Mouse (Mus musculus): Measurements from ENCODE around the gene Dock11.

Gene Dock11

DNA sequence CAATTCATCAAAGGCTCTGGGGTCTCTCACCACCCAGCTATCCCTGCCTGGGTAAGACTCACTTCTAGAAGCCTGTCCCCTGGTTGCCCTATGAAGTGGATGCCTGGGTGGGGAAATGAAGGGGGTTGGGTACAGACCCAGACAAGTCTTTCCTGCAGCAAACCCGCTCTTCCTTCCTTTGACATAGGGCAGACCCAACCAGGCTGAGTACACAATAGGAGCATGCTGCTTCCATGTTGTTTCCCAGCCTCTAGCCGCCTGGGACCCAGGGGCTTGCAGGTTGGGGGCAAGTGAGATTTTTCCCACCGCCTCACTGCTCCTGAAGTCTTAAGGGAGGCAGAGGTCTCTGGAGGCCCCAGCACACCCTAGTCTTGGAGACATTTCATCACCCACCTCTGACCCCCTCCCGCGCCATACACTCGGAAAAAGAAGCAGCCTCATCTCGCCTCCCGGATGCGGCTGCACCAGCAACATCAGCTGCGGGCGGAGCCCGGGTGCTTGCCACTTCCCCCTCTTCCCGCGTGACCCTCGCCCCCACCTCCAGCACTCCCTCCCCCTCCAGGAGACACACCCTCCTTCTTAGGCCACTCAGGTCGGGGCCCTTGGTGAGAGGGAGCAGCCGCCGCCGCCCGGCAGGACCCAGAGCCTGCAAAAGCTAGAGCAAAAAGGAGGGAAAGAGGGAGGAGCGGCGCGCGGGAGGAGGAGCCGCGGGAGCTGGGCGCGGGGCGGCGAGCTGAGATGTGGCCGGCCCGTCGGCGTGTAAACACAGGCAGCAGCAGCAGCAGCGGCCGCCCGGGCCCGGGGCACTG lies at the start of gene Dock11:
Gene Dock11 (plus strand): TSS at position 746 of the 809 bp plus-strand sequence.
- peak; percentile 32 to 50 for DNase-seq (ENCODE audit: low spot score in 2 of 2)

DNA sequence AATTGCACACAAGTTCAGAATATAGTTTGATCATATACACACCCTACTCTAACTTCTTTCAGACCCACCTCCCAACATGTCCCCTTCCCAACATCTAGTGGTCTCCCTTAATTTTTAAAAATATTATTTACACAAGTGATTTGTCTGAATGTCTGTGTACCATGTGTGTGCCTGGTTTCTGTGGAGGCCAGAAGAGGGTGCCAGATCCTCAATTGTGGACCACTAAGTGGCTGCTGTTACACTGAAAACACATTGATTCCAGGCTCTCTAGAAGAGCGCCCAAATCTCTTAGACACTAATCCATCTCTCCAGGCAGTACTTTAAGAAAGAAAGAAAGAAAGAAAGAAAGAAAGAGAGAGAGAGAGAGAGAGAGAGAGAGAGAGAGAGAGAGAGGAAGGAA lies 8.9 kb upstream of the Dock11 start:
- DNase-seq (ENCODE audit: low spot score in 2 of 2): no peak

DNA sequence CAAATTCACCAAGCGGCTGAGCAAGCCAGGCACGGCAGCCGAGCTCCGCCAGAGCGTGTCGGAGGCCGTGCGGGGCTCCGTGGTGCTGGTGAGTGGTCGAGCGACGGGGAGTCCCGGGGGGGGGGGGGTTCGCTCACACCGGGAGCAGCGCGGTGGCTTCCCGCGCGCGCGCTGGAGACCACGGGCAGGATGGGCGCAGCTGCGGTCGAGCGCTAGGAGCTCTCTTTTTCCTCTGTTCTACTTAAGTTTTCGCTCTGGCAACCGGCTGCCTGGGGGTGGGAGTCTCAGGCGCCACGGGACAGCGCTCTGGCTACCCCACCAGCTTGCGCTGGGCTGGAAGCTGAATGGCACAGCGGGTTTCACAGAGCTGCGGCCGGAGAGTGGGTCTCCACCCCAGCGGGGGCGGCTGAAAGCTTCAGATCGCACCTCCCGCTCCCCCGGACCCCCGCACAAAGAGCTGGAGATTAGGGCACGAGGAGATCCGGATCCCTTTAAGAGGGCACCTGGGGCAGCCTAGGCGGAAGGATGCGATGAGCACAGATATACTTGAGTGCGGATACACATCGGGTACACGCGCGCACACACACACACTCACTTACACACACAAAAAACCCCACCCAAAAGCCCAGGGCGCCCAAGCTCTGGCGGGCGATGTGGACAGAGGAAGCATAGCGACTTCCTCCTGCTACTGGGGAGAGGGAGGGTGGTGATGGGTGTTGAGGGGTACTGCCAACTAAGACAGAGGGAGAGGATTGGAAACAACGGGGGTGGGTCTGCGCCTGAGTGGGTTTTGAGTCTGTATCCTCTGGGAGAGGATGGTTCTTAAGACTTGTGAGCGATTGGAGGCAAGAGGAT lies 540 bp downstream of the Dock11 start:
- DNase-seq (ENCODE audit: low spot score in 2 of 2): peak; percentile 4 to 12

DNA sequence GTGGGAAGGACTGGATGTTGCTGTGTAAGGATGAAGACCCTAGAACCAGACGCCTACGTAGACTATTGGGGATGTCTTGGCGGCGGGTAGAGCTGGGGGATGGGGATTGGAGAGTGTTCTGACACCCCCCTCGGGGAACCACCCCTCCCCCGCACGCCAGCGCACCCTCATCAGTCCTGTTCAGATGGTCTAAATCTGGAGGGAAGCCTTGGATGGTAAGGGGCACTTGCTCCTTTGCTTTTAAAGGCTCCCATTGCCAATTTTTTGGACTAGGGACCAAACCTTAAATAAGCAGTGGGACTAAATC lies 1.1 kb downstream of the Dock11 start:
- peak; percentile 5 to 13 for DNase-seq (ENCODE audit: low spot score in 2 of 2)

DNA sequence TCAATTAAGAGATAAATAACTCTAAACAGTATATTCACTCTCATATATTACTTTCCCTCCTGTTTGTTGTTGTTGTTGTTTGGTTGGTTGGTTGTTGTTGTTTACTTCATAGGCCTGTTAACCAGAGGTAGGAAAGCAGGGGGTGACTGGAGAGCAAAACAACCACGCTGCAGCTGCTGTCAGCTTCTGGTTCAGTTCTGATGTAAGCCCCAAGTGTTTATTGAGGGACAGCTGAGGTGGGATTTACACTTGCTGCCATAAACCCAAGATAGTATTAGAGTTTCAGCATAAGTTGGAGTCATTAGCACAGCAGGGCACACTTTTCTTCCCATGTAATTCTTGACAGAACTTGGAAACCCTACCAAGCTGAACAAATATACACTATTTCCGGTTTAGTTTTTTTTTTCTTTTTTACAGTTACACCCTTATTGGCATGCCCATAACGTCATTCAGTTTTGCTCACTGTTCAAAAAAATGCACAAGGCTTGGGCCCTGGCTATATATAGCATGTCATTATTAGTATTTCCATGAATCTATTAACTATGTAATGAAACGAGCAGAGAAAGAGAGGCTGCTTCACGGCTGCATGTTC lies 3.0 kb downstream of the Dock11 start:
- no peak for DNase-seq (ENCODE audit: low spot score in 2 of 2)

DNA sequence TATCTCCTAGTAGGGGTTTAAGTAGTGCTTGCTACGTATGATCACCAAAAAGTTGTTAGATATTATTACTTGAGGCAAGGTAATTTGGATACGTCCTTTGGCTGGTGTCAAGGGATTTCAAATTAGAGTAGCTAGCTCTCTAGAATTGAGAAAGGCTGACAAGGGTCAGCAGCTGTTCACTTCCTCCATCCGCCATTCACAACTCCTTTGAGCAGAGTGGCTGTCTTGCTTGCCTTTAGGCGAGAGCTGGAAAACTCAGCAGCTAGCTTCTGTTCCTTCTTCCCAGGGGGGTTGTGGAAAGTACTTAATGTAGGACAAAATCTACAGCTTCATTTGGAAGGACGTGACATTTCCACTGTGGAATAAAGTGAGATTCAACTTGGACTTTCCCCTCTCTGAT lies 3.7 kb downstream of the Dock11 start:
- no peak for DNase-seq (ENCODE audit: low spot score in 2 of 2)

DNA sequence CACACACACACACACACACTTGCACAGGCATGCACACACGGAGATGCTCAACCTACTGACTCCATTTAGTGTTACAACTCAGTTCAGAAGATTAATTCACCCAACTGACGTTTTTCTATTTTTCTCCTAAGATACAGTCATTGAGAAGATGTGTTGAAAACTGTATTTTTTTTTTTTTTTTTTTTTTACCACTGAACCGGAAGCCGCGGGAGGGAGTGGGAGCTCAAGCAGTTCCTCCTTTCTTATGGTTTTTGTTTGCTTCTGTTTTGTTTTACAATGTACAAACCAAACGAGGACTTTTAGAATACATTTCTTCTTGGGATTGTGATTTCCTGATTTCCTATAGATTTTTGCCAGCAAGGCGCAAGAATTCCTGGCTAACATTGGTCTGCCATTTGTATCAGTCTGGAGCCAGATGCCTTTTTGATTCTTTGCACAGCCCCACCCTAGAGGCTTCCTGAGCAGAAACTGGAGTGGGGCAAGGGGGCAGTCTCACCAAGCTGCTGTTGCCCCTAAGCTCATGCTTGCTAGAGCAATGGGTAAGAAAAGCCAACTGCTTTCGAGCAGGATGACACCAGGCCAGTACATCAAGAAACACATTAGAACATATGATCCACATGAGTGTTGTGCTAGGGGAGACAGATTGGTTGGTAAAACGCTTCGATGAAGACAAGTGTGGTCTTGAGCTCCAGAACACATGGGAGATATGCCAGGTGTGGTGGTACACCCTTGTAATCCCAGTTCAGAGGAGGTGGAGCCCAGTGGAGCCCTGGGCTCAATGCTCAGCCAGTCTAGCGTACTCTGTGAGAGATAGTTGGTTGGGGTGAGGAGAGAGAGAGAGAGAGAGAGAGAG lies 9.2 kb downstream of the Dock11 start:
- DNase-seq (ENCODE audit: low spot score in 2 of 2): no peak

DNA sequence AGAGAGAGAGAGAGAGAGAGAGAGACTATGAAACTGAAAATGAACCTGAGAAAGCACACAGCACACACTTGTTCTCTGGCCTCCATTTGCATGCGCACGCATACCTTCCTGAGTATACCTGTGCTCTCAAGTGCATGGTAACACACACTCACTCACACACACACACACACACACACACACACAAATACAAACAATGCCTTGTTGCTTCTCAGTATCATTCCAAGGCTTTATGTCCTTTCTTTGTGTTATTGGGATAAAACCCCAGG lies 9.8 kb downstream of the Dock11 start:
- DNase-seq (ENCODE audit: low spot score in 2 of 2): no peak

DNA sequence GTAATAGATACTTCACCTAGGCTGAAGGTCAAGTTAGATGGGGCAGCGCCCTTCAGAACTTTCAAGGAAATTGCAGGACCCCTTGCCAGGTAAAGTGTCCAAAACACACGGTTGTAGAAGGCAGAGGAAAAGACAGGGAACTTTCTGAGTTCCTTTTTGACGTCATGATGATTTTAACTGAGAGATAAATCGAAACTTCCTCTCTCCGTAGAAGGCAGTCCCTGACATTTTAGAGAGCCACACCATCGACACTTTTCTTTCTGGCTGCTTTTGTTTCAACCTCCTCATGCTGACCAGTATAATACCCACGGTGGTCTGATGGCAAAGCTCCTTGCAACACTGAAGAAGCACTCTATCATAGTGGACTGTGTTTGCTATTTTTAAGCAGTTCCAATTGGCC lies 15.7 kb downstream of the Dock11 start:
- DNase-seq (ENCODE audit: low spot score in 2 of 2): no peak

DNA sequence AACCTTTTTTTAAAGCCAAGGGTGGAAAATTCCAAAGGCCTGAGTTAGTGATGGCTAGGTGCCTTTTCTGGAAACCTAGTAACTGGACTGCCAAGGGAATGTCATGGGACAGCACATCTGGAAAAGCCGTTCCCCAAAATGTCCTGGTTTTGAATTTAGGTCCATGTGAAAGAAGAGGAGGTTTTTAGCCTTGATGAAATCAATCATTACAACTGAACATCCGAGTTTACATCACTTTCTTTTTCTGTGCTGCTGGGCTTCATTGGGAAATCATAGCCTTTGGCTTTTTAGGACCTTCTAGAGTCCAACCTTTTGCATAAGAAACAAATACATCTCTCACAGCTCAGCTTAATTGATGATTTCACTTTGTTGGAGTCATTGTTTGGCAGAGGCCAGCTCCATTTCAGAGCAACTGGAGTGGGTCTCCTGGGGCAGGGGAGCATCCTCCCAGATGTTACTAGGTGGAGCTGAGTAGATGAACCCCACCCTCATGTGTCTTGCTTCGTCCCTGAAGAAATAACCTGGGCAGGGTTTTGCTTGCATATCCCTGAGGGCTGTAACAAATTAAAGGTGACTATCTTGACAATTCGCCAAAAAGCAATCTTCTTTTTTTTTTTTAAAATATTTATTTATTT lies 18.2 kb downstream of the Dock11 start:
- no peak for DNase-seq (ENCODE audit: low spot score in 2 of 2)

DNA sequence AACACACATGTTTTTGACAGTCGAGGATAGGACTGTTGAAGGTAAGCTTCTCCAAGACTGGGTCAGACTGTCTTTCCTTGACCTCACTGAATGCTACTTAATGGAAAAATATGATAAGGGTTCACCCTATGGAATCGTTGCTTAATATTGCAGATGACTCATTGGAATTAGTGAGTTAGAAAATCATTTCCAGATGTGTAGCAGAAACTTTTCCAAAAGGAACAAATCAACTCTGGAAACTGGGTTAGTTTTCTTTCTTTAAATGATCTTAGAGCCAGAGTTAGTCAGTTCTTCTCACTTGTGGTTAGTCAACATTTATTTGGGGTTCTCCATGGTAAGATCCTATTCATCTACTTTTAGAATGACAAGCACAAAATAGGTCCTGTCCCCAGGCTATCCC lies 30.9 kb downstream of the Dock11 start:
- DNase-seq (ENCODE audit: low spot score in 2 of 2): no peak

DNA sequence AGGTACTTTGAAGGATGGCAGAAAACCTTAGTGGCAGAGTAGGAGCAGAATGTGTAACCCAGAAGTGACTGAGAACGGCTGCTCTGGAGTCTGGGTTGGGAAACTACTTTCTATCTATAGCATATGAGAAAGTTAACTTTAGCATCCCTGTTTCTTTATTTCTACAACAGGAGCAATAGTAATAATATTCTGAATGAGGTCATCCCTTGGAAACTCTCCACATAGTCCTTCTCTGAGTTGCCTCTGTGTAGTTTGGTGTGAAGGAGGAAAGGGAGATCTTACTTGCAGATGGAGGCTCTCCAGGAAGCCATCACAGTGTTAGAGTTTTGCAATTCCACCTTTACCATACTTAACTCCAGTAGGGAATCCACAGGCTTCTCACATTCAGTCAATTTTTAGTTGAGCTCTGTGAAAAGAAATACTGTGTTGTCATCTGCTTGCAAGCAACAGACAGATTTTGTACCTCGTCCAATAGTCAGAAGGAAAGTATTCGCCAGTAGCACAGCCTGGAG lies 31.5 kb downstream of the Dock11 start:
- no peak for DNase-seq (ENCODE audit: low spot score in 2 of 2)

DNA sequence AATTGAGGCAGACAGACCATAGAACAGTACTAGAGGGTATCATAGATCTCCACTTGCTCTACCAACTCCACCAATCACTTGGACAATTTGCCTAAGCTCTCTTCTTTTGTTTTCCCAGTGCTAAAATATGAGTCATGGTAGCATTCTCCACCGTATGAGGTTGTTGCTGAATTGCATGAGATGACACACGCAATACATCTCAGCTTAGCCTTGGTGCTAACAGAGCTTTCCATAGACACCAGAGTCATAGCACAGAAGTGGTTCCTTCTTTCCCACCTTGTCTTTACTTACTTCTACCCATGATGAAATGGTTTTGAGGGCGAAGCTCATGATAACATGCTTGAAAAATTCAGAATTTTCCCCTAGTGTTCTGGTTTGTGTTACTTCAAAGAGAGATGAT lies 33.3 kb downstream of the Dock11 start:
- DNase-seq (ENCODE audit: low spot score in 2 of 2): no peak

DNA sequence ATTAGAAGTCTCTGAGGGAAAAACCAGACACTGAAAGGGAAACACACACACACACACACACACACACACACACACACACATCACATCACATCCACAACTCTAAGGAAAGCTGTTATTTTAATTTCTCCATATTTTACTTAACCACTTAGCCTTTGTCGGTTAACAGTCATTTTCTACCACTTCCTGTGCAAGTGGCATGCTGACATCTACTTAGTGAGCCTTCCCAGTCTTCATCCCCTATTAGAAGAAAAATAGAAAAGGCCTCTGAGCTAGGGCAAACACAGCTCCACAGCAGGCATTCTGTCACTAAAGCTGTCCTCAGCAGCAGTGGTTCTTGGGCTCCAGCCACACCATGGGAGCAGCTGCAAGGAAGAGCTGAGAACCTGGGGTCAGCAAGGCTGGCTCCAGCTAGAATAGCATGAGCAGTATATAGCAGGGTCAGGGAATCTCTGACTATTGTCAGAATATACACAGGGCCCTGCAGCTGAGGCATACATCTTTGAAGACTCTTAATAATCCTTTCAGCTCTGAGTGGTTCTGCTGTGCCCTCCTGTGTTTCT lies 36.2 kb downstream of the Dock11 start:
- peak in 1 of 2 experiments; percentile 5 for DNase-seq (ENCODE audit: low spot score in 2 of 2)

DNA sequence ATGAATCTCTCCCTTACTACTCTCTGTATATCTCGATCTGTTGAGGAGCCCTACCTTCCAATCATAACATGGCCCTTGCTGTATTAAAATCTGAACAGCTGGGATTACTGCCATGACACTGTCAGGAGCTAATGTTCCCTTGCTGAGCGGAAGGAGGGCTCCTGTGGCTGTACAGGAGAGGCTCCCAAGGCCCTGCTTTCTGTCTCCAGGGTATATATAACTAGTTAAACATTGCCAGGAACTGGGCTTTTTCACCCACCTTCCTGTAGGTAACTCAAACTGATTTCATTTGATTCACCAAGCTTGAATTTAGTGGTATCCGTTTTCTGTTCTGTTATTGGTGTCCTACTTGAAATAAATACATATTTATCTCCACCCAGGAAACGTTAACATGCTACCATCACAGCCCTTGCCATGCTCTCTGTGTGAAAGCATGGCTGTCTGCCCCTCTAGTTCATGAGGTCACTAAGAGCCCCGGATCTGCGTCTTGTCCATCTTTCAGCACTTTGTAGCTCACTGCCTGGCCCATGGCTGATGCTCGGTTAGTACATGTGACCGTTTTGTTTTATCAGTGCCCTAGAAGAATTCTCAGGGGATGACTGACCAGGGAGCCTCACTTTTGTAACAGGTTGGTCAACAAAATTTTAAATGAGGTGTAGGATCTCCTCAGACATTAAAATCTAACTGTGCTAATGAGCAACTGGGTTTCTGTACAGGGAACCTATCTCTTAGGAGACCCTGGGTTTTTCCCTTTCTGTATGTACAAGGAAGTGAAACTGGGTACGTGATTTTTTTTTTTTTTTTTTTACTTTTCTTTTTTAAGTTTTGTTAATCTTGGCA lies 41.7 kb downstream of the Dock11 start:
- DNase-seq (ENCODE audit: low spot score in 2 of 2): no peak

DNA sequence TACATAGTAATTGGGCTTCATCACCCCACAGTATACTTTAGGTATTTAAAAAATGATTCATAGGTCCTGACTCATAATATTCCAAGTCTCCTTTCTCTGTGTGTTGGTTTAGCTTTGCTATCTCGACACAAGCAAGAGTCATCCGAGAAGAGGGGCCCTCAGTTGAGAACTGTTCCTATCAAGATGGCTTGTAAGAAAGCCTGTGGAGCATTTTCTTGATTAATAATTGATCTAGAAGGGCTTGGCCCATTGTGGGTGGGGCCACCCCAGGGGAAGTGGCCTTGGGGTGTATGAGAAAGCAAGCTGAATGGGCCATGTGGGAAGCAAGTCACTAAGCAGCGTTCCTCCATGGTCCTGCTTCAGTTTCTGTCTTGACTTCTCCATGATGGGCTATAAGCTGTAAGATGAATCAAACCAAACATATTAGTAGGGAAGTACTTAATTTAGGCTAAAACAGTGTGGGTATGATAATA lies 42.3 kb downstream of the Dock11 start:
- no peak for DNase-seq (ENCODE audit: low spot score in 2 of 2)

DNA sequence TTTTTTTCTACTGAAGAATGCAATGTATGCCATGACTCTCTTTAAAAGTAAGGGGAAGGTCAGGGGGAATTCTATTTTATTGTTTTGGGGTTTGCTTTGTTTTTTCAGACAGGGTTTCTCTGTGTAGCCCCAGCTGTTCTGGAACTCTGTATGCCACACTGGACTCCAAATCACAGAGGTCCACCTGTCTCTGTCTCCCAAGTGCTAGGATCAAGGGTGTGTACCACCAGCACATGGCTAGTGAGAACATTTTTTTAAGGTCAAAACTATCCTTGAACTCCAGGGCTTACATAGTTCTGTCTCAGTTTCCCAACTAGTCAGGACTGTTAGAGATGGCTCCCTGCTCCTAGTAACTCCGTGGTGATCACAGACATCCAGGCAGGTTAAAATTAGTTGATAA lies 43.3 kb downstream of the Dock11 start:
- no peak for DNase-seq (ENCODE audit: low spot score in 2 of 2)

DNA sequence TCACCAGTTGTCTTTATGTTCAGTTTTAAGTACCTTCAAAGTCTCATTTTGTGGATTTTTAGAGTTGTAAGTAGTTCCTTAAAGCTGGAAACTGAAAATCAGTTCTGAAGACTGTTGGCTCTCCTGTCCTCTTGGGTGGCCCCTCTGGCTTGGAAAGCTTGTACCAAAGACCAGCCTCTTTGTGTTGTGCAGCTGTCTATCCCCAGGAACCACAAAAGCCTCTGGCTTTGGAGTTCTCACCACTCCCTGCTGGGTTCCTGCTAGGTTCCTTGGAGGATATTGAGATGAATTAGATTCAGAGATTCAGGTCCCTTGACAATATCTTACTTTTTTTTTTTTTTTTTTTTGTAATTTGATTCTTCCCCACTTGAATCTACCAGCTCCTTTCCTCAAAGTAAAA lies 44.3 kb downstream of the Dock11 start:
- DNase-seq (ENCODE audit: low spot score in 2 of 2): no peak

DNA sequence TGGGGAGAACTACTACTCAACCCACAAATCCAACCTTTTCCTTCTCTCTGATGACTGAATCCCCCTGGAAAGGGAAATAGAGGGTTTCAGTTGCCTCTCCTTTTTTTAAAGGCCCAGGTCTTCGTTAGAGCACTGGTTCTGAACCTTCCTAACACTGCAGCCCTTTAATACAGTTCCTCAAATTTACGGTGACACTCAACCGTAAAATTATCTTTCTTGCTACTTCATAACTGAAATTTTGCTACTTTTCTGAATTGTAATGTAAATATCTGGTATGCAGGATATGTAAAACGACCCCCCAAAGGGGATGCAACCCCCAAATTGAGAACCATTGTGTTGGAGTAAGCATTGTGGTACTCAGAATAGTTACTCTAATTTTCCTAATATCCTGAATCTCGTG lies 49.5 kb downstream of the Dock11 start:
- DNase-seq (ENCODE audit: low spot score in 2 of 2): no peak

DNA sequence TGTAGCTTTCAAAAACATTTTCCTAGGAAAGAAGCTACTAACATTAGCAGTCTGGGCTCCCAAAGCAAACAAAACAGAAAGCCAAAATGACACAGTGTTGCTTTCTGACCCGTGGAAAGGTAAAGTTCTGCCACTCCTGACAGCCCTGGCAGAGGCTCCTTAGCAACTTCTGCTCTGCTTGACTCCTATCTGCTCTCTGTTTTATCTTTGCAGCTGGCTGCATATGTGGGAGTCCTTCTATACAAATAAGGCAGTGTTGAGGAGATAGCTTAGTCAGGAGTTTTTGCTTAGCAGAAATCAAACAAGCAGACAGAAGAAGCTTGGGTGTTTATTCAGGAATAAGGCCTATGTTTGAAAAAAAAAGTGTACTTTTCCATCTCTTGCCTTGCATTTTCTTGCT lies 57.8 kb downstream of the Dock11 start:
- no peak for DNase-seq (ENCODE audit: low spot score in 2 of 2)

All from frontal cortex, postnatal 10 days (tissue).